Mouse (Mus musculus) heart, postnatal 0 days (tissue): Measurements from ENCODE around the gene Pou3f1.

ENCODE experiments used
- CTCF ChIP-seq: IDR thresholded peaks from 2 replicates; pipeline ENCODE4 v1.5.1; 2016; ENCODE audit warnings: antibody characterized with exemption, control low read depth, low read depth
- EP300 ChIP-seq: IDR thresholded peaks from 2 replicates; pipeline ENCODE4 v1.6.1; 2016; ENCODE audit warnings: antibody characterized with exemption, low read depth

DNA sequence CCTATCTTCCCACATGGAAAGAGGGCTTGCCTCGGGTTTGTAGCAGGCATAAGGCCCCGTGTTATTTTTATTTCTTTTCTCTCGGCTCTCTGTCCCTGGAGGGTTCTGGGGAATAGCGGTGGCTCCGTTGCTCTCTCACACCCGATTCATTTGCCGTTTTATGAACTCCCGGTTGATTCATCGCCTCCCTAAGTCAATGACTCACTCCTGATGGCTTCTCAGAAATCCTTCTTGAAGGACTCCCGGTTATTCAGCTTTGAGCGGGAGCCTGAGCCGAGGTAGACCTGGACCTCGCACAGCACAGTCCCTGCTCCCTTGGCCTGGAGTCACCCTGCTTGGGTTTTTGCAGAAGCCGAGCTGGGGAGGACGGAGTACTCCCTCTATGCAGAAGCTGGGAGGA is 8.0 kb downstream of the Pou3f1 start:
- TF ChIP-seq EP300 = no peak
- TF ChIP-seq CTCF = no peak
